Mouse (Mus musculus) lung, postnatal 0 days (tissue): ENCODE measurements at regions not wholly inside any gene's neighbourhood (a gene's known extent, or its start where the extent isn't known, plus 50 kb on each side); places are given as distances from the start of the nearest gene placed in this dataset.
A peak's percentile ranks its signal among the peaks of the same experiment; 100 is the strongest.
"Not testable (repeated sequence)": the region's sequence is repeated elsewhere in the genome, so short reads cannot be mapped to it uniquely, and the experiment has no call there.

Experiments used
- ATAC-seq: fragments of 200-750 bp; cut with Nextera tagmentation; 2 replicates; pipeline ENCODE4 v1.8.0; 2017; ENCODE audit warnings: moderate library complexity
- DNase-seq: peaks from one replicate; pipeline ENCODE4 v3.0.0-alpha.2; 2016; ENCODE audit warnings: low spot score
- H3K27ac ChIP-seq: fragments of 300-500 bp; sonication (generic); 2 replicates; pipeline ENCODE4 v1.5.1; 2014; ENCODE audit warnings: antibody characterized with exemption, mild to moderate bottlenecking, low read length, mixed read lengths
- H3K27me3 ChIP-seq: fragments of 300-500 bp; sonication (generic); replicated peaks from 2 replicates; pipeline ENCODE4 v1.6.1; 2014; ENCODE audit warnings: low read length, mixed read lengths; ENCODE audit not compliant: insufficient read depth
- H3K36me3 ChIP-seq: fragments of 300-500 bp; sonication (generic); 2 replicates; pipeline ENCODE4 v1.6.1; 2014; ENCODE audit warnings: low read length, mixed read lengths; ENCODE audit not compliant: insufficient read depth
- H3K4me1 ChIP-seq: fragments of 300-500 bp; sonication (generic); 2 replicates; pipeline ENCODE4 v1.6.1; 2014; ENCODE audit warnings: antibody characterized with exemption, low read depth, low read length, mixed read lengths; ENCODE audit not compliant: insufficient read depth
- H3K4me2 ChIP-seq: fragments of 300-500 bp; sonication (generic); replicated peaks from 2 replicates; pipeline ENCODE4 v1.6.1; 2014; ENCODE audit warnings: low read depth, mild to moderate bottlenecking, low read length, moderate library complexity, mixed read lengths
- H3K4me3 ChIP-seq: fragments of 300-500 bp; sonication (generic); 2 replicates; pipeline ENCODE4 v1.5.1; 2014; ENCODE audit warnings: low read depth, low read length
- H3K9ac ChIP-seq: fragments of 300-500 bp; sonication (generic); replicated peaks from 2 replicates; pipeline ENCODE4 v1.6.1; 2014; ENCODE audit warnings: low read depth, mild to moderate bottlenecking
- H3K9me3 ChIP-seq: fragments of 300-500 bp; sonication (generic); 2 replicates; pipeline ENCODE4 v1.6.1; 2016; ENCODE audit warnings: low read length, mixed read lengths
- CTCF ChIP-seq: IDR thresholded peaks from 2 replicates; pipeline ENCODE4 v1.5.1; 2016; ENCODE audit warnings: antibody characterized with exemption, mild to moderate bottlenecking
- EP300 ChIP-seq: IDR thresholded peaks from 2 replicates; pipeline ENCODE4 v1.6.1; 2016; ENCODE audit warnings: antibody characterized with exemption, mild to moderate bottlenecking, control low read depth
- WGBS: fragments of 180-500 bp; shearing (Covaris S2); extraction: QIAGEN DNeasy Blood & Tissue Kit; methylation state at CpG from one replicate; pipeline ENCODE4 v1.1.7; 2014; 5-methylcytosine and 5-hydroxymethylcytosine counted together

GRCm38 (mm10) chr8:109312731-109313130, 181.1 kb upstream of the Pmfbp1 start:
- H3K4me3 ChIP-seq, result no peak overlapping the region
- no peaks in the 10 kb centered on the region for H3K27me3 ChIP-seq
- H3K36me3 ChIP-seq, result no peaks in the 10 kb centered on the region
- TF ChIP-seq CTCF (no peak), EP300 (no peak)
- WGBS, result 20% methylated on average over 8 of the region's 8 CpGs
- no peak overlapping the region for H3K27ac ChIP-seq
- no peak overlapping the region for H3K9ac ChIP-seq
- H3K4me2 ChIP-seq, result no peak overlapping the region
- no peak for ATAC-seq
- no peaks in the 10 kb centered on the region for H3K9me3 ChIP-seq
- DNase-seq, result peak; percentile 7
- no peaks in the 10 kb centered on the region for H3K4me1 ChIP-seq

DNA sequence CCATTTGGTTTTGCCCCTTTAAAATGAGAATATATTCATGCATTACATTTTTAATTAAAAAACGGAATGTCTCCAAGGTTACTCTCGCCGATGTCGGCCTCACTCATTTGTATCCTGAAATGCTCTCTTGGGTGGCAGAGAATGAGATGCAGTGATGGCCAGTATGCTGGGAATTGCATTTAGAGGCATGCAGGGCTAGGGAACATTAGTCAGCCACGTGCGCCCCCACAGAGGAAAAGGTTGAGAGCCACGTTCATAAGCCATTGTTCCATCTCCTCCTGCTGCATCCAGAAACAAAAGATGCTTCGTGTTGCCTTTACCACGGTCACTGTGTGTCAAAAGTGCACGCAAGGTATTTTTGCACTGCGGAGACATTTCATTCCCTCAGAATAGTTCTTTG, 172.9 kb upstream of the Pmfbp1 start:
- H3K27me3 ChIP-seq, result no peaks in the 10 kb centered on the region
- H3K9me3 ChIP-seq, result no peaks in the 10 kb centered on the region
- no peaks in the 10 kb centered on the region for H3K4me1 ChIP-seq
- no peak for DNase-seq
- ATAC-seq, result no peak
- no peaks in the 10 kb centered on the region for H3K36me3 ChIP-seq
- H3K9ac ChIP-seq, result no peak overlapping the region
- H3K4me2 ChIP-seq, result no peak overlapping the region
- H3K4me3 ChIP-seq, result no peak overlapping the region
- TF ChIP-seq CTCF, result no peak
- no peak overlapping the region for H3K27ac ChIP-seq
- 84% methylated on average over 11 of the region's 11 CpGs for WGBS

DNA sequence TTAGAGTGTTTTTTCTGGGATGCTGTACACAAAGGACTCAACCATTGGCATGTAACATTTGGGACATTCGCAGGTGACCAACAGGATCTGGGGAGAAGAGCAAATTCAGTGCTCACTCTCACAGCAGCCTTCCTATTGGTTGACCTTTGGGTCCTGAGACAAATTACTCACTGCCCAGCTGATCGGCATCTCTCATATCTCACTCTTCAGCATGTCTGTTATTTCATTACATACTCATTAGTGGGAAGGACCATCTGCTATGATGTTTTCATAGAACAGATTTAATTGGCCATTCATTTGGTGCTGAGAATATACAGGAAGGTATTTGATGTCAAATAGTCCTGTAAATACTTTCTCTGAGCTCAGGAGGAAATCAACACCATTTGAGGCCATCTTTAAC, 170.5 kb upstream of the Pmfbp1 start:
- H3K4me1 ChIP-seq, result no peaks in the 10 kb centered on the region
- no peak for DNase-seq
- no peaks in the 10 kb centered on the region for H3K36me3 ChIP-seq
- 82% methylated on average over 2 of the region's 2 CpGs for WGBS
- no peak for ATAC-seq
- no peak overlapping the region for H3K27ac ChIP-seq
- H3K4me2 ChIP-seq, result no peak overlapping the region
- no peak overlapping the region for H3K9ac ChIP-seq
- H3K4me3 ChIP-seq, result no peak overlapping the region
- H3K9me3 ChIP-seq, result no peaks in the 10 kb centered on the region
- TF ChIP-seq EP300 (no peak), CTCF (no peak)
- H3K27me3 ChIP-seq, result no peaks in the 10 kb centered on the region

DNA sequence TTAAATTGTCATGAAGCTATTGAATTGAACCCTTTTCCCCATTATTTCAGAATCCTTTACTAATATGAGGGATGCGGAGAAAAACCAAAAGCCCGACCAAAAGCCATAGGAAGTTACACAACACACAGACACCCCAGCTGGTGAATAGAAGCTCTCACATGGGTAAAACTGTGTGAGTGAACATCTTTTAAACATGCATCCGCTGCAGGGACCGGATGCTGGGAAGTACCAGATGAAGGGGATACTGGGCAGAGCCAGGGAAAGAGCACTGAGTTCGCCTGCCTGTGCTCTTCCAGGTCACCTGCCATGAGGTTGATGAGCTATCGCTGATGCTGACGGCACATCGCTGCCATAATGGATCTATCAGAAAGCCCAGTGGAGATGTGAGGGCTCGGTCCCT, 169.6 kb upstream of the Pmfbp1 start:
- 88% methylated on average over 9 of the region's 9 CpGs for WGBS
- DNase-seq (no peak), ATAC-seq (no peak)
- H3K4me2 ChIP-seq, result no peak overlapping the region
- H3K27me3 ChIP-seq, result no peaks in the 10 kb centered on the region
- no peak overlapping the region for H3K9ac ChIP-seq
- H3K36me3 ChIP-seq, result no peaks in the 10 kb centered on the region
- no peaks in the 10 kb centered on the region for H3K9me3 ChIP-seq
- H3K4me1 ChIP-seq, result no peaks in the 10 kb centered on the region
- H3K4me3 ChIP-seq, result no peak overlapping the region
- H3K27ac ChIP-seq, result no peak overlapping the region
- TF ChIP-seq CTCF (no peak), EP300 (no peak)

DNA sequence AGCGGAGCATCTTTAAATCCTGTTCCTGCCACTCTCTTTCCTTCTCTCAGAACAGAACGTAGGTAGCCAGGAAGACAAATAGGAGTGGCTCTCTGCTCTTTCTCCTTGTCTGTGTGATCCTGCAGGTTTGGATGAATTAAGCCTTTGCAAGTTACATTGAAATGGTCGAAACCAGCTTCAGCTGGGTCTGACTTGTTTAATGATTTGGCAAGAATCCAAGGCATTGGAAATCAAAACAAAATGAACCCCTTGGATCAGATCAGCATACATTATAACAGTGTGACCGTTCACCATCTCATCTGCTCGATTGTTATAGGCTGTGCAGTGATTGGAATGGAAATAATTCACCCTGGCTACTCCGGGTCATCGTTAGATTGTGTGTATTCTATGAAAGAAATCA, 157.6 kb upstream of the Pmfbp1 start:
- no peak overlapping the region for H3K9ac ChIP-seq
- WGBS, result 44% methylated on average over 7 of the region's 7 CpGs
- TF ChIP-seq EP300 (no peak), CTCF (no peak)

GRCm38 (mm10) chr8:109338220-109338835, 155.5 kb upstream of the Pmfbp1 start:
- 84% methylated on average over 14 of the region's 14 CpGs for WGBS
- ATAC-seq (no peak), DNase-seq (no peak)
- H3K4me1 ChIP-seq, result no peaks in the 10 kb centered on the region
- H3K27me3 ChIP-seq, result no peaks in the 10 kb centered on the region
- H3K36me3 ChIP-seq, result no peaks in the 10 kb centered on the region
- H3K4me3 ChIP-seq, result no peak overlapping the region
- no peaks in the 10 kb centered on the region for H3K9me3 ChIP-seq
- H3K27ac ChIP-seq, result no peak overlapping the region
- no peak overlapping the region for H3K4me2 ChIP-seq
- H3K9ac ChIP-seq, result no peak overlapping the region
- TF ChIP-seq EP300, result no peak
- no peak for TF ChIP-seq CTCF

More for the DNA sequence above, 157.6 kb upstream of the Pmfbp1 start:
- no peaks in the 10 kb centered on the region for H3K27me3 ChIP-seq
- ATAC-seq, result no peak
- no peak overlapping the region for H3K27ac ChIP-seq
- DNase-seq, result no peak
- H3K4me1 ChIP-seq, result no peaks in the 10 kb centered on the region
- H3K9me3 ChIP-seq, result no peaks in the 10 kb centered on the region
- H3K4me3 ChIP-seq, result no peak overlapping the region
- H3K36me3 ChIP-seq, result no peaks in the 10 kb centered on the region
- H3K4me2 ChIP-seq, result no peak overlapping the region

DNA sequence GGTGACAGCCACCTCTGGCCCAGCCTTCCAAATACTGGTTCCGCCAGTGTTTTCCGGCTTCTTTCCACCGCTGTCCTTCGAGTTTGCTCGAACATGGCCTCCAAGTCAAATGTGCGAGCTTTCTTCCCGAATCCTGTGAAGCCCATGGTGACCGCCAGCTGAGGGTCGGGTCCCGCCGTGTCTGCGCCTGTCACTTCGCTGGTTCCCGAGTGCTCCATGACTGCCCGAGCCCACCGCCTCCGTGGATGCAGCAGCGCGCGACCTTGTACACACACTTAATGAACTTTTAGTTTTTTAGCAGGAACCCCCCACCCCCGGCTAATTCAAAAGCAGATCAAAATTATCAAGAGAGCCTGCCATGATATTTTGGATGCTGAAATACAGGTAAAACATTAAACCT, 153.2 kb upstream of the Pmfbp1 start:
- H3K4me1 ChIP-seq, H3K27me3 ChIP-seq, H3K9ac ChIP-seq, DNase-seq, H3K36me3 ChIP-seq, ATAC-seq, H3K9me3 ChIP-seq, H3K27ac ChIP-seq, H3K4me3 ChIP-seq, H3K4me2 ChIP-seq: not testable (repeated sequence)
- WGBS, result 90% methylated on average over 21 of the region's 21 CpGs
